Mouse (Mus musculus) forebrain, embryonic 16.5 days (tissue): ENCODE results near the gene Gpr27. TPM values are rescaled to one million over a fixed set of nuclear protein-coding genes. Genes with fewer than 3 reads are reported as not detected.

Source experiments
- ATAC-seq: fragments of 200-750 bp; cut with Nextera tagmentation; 2 replicates; pipeline ENCODE4 v1.8.0; 2017; ENCODE audit warnings: mild to moderate bottlenecking, moderate library complexity
- H3K27ac ChIP-seq: fragments of 300-500 bp; sonication (generic); 2 replicates; pipeline ENCODE4 v1.5.1; 2014; ENCODE audit warnings: low read length, control low read depth
- H3K27me3 ChIP-seq: fragments of 300-500 bp; sonication (generic); replicated peaks from 2 replicates; pipeline ENCODE4 v1.6.1; 2014; ENCODE audit warnings: low read length; ENCODE audit not compliant: control insufficient read depth, insufficient read depth
- H3K36me3 ChIP-seq: fragments of 300-500 bp; sonication (generic); 2 replicates; pipeline ENCODE4 v1.6.1; 2014; ENCODE audit not compliant: control insufficient read depth, insufficient read depth
- H3K4me1 ChIP-seq: fragments of 300-500 bp; sonication (generic); replicated peaks from 2 replicates; pipeline ENCODE4 v1.6.1; 2014; ENCODE audit warnings: low read length; ENCODE audit not compliant: control insufficient read depth, insufficient read depth
- H3K4me2 ChIP-seq: fragments of 300-500 bp; sonication (generic); 2 replicates; pipeline ENCODE4 v1.6.1; 2014; ENCODE audit warnings: mild to moderate bottlenecking, low read length, control low read depth
- H3K4me3 ChIP-seq: fragments of 300-500 bp; sonication (generic); replicated peaks from 2 replicates; pipeline ENCODE4 v1.5.1; 2014; ENCODE audit warnings: mild to moderate bottlenecking, low read length, control low read depth
- H3K9ac ChIP-seq: fragments of 300-500 bp; sonication (generic); replicated peaks from 2 replicates; pipeline ENCODE4 v1.6.1; 2014; ENCODE audit warnings: low read depth, low read length, control low read depth
- H3K9me3 ChIP-seq: fragments of 300-500 bp; sonication (generic); 2 replicates; pipeline ENCODE4 v1.6.1; 2016; ENCODE audit warnings: low read length; ENCODE audit not compliant: control insufficient read depth
- WGBS: fragments of 180-500 bp; shearing (Covaris S2); extraction: QIAGEN DNeasy Blood & Tissue Kit; methylation state at CpG from one replicate; pipeline ENCODE4 v1.1.7; 2014; 5-methylcytosine and 5-hydroxymethylcytosine counted together
- polyA plus RNA-seq: library from polyadenylated mRNA; unstranded; fragments of >200 nt; fragmentation: Nextera tagmentation; extraction: Ambion mirVana; gene quantifications from 2 replicates; pipeline ENCODE4 v1.2.1, GENCODE M21; 2015

The Gpr27 gene
- polyA plus RNA-seq, 1 experiment from 2014 or later = 17.6 TPM

DNA sequence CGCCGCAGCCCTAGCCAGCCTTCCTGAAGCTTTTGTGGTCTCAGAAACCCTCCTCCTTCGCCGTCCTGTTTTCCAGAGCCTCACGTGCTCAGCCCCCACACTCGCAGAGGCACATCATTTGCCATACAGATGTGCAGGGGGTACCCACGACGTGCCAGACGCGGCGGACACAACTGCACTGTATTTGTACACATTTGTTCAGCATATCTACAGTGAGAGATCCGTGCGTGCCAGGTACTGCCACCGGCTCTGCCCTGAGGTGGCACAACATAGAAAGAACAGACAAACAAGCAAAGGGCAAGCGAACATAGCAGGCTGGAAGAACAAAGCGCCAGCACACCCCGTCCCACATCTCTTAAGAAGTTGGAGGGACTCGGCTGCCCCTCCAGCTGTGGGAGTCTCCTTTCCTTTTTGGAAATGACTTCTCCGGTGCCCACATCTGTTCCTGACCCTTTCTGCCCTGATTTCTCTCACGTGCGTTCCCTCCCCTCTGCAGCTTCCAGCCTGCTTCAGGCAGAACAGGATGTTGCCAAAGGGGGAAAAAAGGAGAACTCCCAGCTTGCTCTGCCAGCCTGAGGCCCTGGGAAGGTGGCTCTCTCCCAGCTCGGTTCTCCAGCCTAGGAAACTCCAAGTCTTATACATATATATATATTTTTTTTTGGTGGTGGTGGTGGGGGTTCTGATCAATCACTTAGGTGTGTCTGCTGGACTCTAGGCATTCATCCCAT lies 34.3 kb downstream of the Gpr27 start:
- peak overlapping the region; percentile 53 for H3K9ac ChIP-seq
- no peak overlapping the region for H3K27ac ChIP-seq
- H3K9me3 ChIP-seq = no peaks in the 10 kb centered on the region
- peaks cover 12% of the 10 kb centered on the region for H3K27me3 ChIP-seq
- H3K4me3 ChIP-seq = peak overlapping the region; percentile 55
- H3K4me2 ChIP-seq = peak overlapping the region; percentile 98
- ATAC-seq = peak; percentile 54
- 2% methylated on average over 22 of the region's 22 CpGs for WGBS
- H3K4me1 ChIP-seq = peaks cover 18% of the 10 kb centered on the region
- H3K36me3 ChIP-seq = no peaks in the 10 kb centered on the region

DNA sequence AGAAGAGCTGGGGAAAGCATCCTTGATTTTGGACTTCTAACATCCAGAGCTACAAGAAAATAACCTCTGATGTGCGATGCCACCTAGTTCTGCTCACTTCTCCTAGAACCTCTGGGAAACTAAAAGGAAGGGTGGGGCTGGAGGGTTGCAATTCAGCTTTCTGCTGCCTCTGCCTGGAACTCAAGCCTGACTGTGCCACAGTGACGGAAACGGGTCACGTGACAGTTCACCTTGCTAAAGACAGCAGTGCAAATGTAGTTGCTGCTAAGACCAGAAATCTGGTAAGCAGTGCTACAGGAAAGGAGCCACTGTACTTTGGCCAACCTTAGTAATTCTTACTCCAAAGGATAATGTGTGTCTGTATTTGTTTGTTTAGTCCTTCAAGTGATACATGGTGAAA lies 37.4 kb downstream of the Gpr27 start:
- H3K36me3 ChIP-seq = no peaks in the 10 kb centered on the region
- ATAC-seq = no peak
- H3K4me3 ChIP-seq = no peak overlapping the region
- 87% methylated on average over 4 of the region's 4 CpGs for WGBS
- H3K9me3 ChIP-seq = no peaks in the 10 kb centered on the region
- no peak overlapping the region for H3K4me2 ChIP-seq
- H3K4me1 ChIP-seq = peaks cover 18% of the 10 kb centered on the region
- H3K27me3 ChIP-seq = peaks cover 7% of the 10 kb centered on the region
- H3K9ac ChIP-seq = no peak overlapping the region
- no peak overlapping the region for H3K27ac ChIP-seq

DNA sequence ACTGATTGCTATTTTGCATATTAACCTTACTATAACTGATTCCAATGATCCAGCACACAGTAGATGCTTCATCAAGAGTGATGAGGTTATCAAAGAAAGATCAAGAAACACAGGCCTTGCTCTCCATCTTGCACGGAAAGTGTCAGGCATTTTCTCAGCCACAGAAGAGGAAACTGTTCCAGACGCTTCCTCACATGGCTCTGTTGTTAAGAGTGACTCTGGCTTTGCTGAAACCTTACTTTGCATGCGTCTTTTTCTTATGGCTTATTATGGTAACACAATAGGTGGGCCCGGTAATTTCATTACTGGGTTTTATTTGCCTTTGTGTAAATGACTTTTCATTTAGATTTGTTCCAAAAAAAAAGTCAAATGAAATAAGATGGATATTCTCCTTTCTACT lies 39.4 kb downstream of the Gpr27 start:
- WGBS = 68% methylated on average over 4 of the region's 4 CpGs
- Histone ChIP-seq H3K9ac (no peak overlapping the region), H3K27me3 (no peaks in the 10 kb centered on the region), H3K27ac (no peak overlapping the region), H3K4me2 (no peak overlapping the region), H3K36me3 (no peaks in the 10 kb centered on the region), H3K4me1 (peaks cover 3% of the 10 kb centered on the region; the same call in 1 of the 2 replicates), H3K9me3 (no peaks in the 10 kb centered on the region), H3K4me3 (no peak overlapping the region)
- no peak for ATAC-seq

DNA sequence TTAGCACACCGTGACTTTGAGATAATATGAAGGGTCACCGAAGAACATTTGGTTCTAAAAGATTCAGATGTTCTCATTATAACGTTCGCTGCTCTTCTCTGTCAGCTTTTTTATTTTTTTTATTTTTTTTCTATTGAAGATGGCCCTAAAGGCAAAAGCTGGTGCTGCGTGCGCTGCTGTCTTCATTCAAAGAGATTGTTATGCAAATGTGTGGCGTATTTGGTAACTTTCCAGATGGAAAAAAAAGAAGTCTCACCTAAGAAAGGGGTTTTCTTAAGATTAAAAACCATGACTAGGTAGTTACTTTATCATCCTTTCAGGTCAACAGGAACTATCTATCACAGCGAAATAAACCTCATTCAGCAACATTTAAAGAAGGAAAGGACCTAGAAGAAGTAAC lies 40.2 kb downstream of the Gpr27 start:
- 47% methylated on average over 8 of the region's 8 CpGs for WGBS
- no peaks in the 10 kb centered on the region for H3K9me3 ChIP-seq
- H3K4me2 ChIP-seq = no peak overlapping the region
- no peak overlapping the region for H3K27ac ChIP-seq
- no peak overlapping the region for H3K4me3 ChIP-seq
- H3K36me3 ChIP-seq = no peaks in the 10 kb centered on the region
- no peak for ATAC-seq
- no peak overlapping the region for H3K9ac ChIP-seq
- H3K27me3 ChIP-seq = no peaks in the 10 kb centered on the region
- no peaks in the 10 kb centered on the region for H3K4me1 ChIP-seq

DNA sequence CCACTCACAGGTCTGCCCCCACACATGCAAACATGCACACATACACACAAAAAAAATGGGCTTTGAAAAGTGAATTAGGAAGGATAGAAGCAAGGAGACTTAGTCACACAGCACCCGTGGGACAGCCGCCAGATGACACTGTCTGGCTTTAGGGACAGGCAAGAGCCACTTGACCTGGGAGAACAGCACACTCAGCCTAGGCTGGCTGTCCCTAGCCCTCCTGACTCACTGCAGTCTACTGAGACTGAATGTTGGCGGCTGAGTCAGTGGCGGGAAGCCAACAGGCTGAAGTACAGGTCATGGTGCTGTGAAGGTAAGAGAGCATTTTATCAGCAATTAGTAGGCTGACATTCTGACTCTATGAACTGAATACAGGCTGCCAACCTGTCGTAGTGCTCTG lies 42.2 kb downstream of the Gpr27 start:
- H3K9ac ChIP-seq = no peak overlapping the region
- 76% methylated on average over 5 of the region's 5 CpGs for WGBS
- H3K27me3 ChIP-seq = no peaks in the 10 kb centered on the region
- H3K4me2 ChIP-seq = no peak overlapping the region
- no peaks in the 10 kb centered on the region for H3K4me1 ChIP-seq
- no peak overlapping the region for H3K4me3 ChIP-seq
- ATAC-seq = no peak
- no peaks in the 10 kb centered on the region for H3K36me3 ChIP-seq
- no peak overlapping the region for H3K27ac ChIP-seq
- no peaks in the 10 kb centered on the region for H3K9me3 ChIP-seq

DNA sequence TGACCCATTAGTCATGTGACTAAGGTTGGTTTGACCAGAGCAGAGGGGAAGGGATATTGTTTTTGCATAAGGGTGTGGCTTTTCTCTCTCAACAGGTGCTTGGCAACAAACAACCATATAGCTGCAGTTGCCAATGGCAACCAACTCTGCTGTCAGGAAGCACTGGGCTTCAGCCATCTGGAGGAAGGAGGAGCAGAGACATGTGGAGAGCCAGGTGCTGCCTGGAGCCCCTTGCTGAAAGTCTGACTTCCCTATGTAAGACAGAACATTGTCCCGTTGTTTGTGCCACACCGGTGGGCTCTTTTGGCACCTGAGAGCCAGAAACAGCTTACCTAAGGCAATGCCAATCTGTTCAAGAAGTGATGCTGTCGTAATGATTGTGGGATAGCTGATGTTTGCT lies 50.4 kb downstream of the Gpr27 start:
- Histone ChIP-seq H3K36me3 (no peaks in the 10 kb centered on the region), H3K9me3 (no peaks in the 10 kb centered on the region), H3K4me1 (peaks cover 4% of the 10 kb centered on the region), H3K27ac (no peak overlapping the region), H3K4me3 (no peak overlapping the region), H3K9ac (no peak overlapping the region), H3K4me2 (no peak overlapping the region), H3K27me3 (no peaks in the 10 kb centered on the region)
- WGBS = 65% methylated on average over 3 of the region's 3 CpGs
- ATAC-seq = peak; percentile 54; the same call in 1 of the 2 replicates

Other genes with a start within 250 kb of the Gpr27 start
- gene Foxp1, start 170.0 kb upstream of the Gpr27 start, polyA plus RNA-seq = 115 and 123 TPM in 2 replicates
- gene Eif4e3, start 25.9 kb upstream of the Gpr27 start, polyA plus RNA-seq = 8.8 and 10.2 TPM in 2 replicates
- gene Gm20696, start 25.9 kb upstream of the Gpr27 start, polyA plus RNA-seq = 3.0 and 6.3 TPM in 2 replicates
- gene Prok2, start 33.7 kb downstream of the Gpr27 start, polyA plus RNA-seq = 2.3 and 3.7 TPM in 2 replicates